10 mouse cellular contexts compared by ENCODE assay signal in the genomic region with DNA sequence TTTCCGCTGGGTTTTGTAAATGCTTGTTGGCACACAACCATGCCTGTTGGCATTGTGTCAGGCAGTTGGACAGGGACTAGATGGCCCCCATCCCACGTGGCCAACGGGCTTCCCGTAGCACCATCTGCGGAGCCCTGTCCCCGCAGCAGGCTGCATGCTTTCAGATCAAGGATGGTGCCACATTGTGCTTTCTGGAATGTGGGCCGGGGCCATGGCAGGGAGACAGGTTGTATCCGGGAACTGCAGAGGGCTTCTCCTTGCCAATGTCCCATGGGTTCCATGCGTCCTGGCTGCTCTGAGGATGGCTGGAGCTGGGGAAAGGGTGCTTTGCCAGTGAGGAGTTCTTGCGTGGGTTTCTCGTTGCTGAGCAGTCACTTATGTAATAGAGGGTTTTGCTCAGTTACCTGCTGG. TPM values are rescaled to one million over a fixed set of nuclear protein-coding genes. Genes with fewer than 3 reads are reported as not detected.
DNase-seq lines count a peak whose midpoint lies in the region; ATAC-seq lines count a peak whose summit lies in the region.
"Had no signal": no experiment of that assay in that cellular context is flagged by ENCODE, and none has a peak within 500 bp of the region (broad histone marks: within the 10 kb centered on the region; RNA-seq: fewer than 3 reads in every experiment).

No protein-coding gene starts in this region.

- H3K4me3 ChIP-seq in hindbrain, embryonic 10.5 days, result no peak overlapping the region
- H3K4me3 ChIP-seq in hindbrain, embryonic 12.5 days, result no peak overlapping the region
- H3K4me3 ChIP-seq in limb, embryonic 13.5 days, result no peak overlapping the region
- no peak overlapping the region for H3K4me3 ChIP-seq in limb, embryonic 10.5 days
- no peak overlapping the region for H3K4me3 ChIP-seq in heart, embryonic 14.5 days (ENCODE audit: control insufficient read depth in 1 of 2, insufficient read depth in 1 of 2, low read depth in 1 of 2, low read length in 2 of 2)
- H3K4me3 ChIP-seq: midbrain, embryonic 15.5 days had no signal

- DNase-seq in hindbrain, embryonic 10.5 days (ENCODE audit: low spot score), result no peak
- no peak for DNase-seq in limb, embryonic 10.5 days (ENCODE audit: low spot score)
- DNase-seq in cerebellum, adult 8-10 months, result peak; percentile 86
- DNase-seq in ovary, postnatal 14 days (ENCODE audit: low spot score), result no peak
- DNase-seq in adrenal gland, postnatal 14 days, result no peak
- DNase-seq: gastrocnemius, postnatal 10 days had no signal

- no peaks in the 10 kb centered on the region for H3K9me3 ChIP-seq in hindbrain, embryonic 10.5 days
- H3K9me3 ChIP-seq in hindbrain, embryonic 12.5 days (replicated peaks), result no peaks in the 10 kb centered on the region
- no peaks in the 10 kb centered on the region for H3K9me3 ChIP-seq in limb, embryonic 13.5 days
- H3K9me3 ChIP-seq in limb, embryonic 10.5 days (replicated peaks), result no peaks in the 10 kb centered on the region
- no peaks in the 10 kb centered on the region for H3K9me3 ChIP-seq in heart, embryonic 14.5 days (ENCODE audit: control insufficient read depth, low read length)
- H3K9me3 ChIP-seq: midbrain, embryonic 15.5 days had no signal

- no peak for ATAC-seq in hindbrain, embryonic 12.5 days (ENCODE audit: low FRiP score)
- ATAC-seq in limb, embryonic 13.5 days (ENCODE audit: low FRiP score, low read depth), result no peak
- ATAC-seq in heart, embryonic 14.5 days (ENCODE audit: insufficient number of reproducible peaks, insufficient read depth, low FRiP score, low read depth), result no peak
- ATAC-seq: midbrain, embryonic 15.5 days had no signal

- no peak overlapping the region for H3K9ac ChIP-seq in hindbrain, embryonic 12.5 days
- H3K9ac ChIP-seq in limb, embryonic 13.5 days, result peak overlapping the region; percentile 9; the same call in 1 of the 2 replicates
- H3K9ac ChIP-seq in heart, embryonic 14.5 days (ENCODE audit: low read length), result peak overlapping the region; percentile 53; the same call in 1 of the 2 replicates
- H3K9ac ChIP-seq: midbrain, embryonic 15.5 days had no signal

- no peaks in the 10 kb centered on the region for H3K27me3 ChIP-seq in hindbrain, embryonic 10.5 days (ENCODE audit: insufficient read depth, poor library complexity, severe bottlenecking)
- H3K27me3 ChIP-seq in hindbrain, embryonic 12.5 days, result no peaks in the 10 kb centered on the region
- H3K27me3 ChIP-seq in limb, embryonic 13.5 days, result no peaks in the 10 kb centered on the region
- H3K27me3 ChIP-seq in limb, embryonic 10.5 days (ENCODE audit: low read depth, poor library complexity, severe bottlenecking), result no peaks in the 10 kb centered on the region
- no peaks in the 10 kb centered on the region for H3K27me3 ChIP-seq in heart, embryonic 14.5 days (ENCODE audit: control insufficient read depth, insufficient read depth, low read length)
- H3K27me3 ChIP-seq: midbrain, embryonic 15.5 days had no signal

- no peak overlapping the region for H3K4me2 ChIP-seq in hindbrain, embryonic 12.5 days (replicated peaks)
- no peak overlapping the region for H3K4me2 ChIP-seq in limb, embryonic 13.5 days (replicated peaks)
- H3K4me2 ChIP-seq in heart, embryonic 14.5 days (ENCODE audit: low read length), result peak overlapping the region; percentile 43
- H3K4me2 ChIP-seq: midbrain, embryonic 15.5 days had no signal

- WGBS in hindbrain, embryonic 10.5 days, result 86% methylated on average over 11 of the region's 11 CpGs
- WGBS in hindbrain, embryonic 12.5 days, result 88% methylated on average over 11 of the region's 11 CpGs
- WGBS in limb, embryonic 13.5 days, result 86% methylated on average over 11 of the region's 11 CpGs
- 93% methylated on average over 11 of the region's 11 CpGs for WGBS in limb, embryonic 10.5 days
- WGBS in heart, embryonic 14.5 days, result 59% methylated on average over 11 of the region's 11 CpGs

- H3K27ac ChIP-seq in hindbrain, embryonic 10.5 days, result peak overlapping the region; percentile 59
- no peak overlapping the region for H3K27ac ChIP-seq in hindbrain, embryonic 12.5 days
- H3K27ac ChIP-seq in limb, embryonic 13.5 days, result no peak overlapping the region
- no peak overlapping the region for H3K27ac ChIP-seq in limb, embryonic 10.5 days
- H3K27ac ChIP-seq in heart, embryonic 14.5 days (replicated peaks in 1 of 2; ENCODE audit: control insufficient read depth in 1 of 2, insufficient read depth in 1 of 2, low read depth in 2 of 2, low read length in 2 of 2), result peak overlapping the region; percentile 82 to 91
- H3K27ac ChIP-seq: midbrain, embryonic 15.5 days had no signal

- no peaks in the 10 kb centered on the region for H3K36me3 ChIP-seq in hindbrain, embryonic 10.5 days
- H3K36me3 ChIP-seq in hindbrain, embryonic 12.5 days, result 0 out of 2 replicates have a peak, but pooled peaks cover 5% of the 10 kb centered on the region
- H3K36me3 ChIP-seq in limb, embryonic 13.5 days, result no peaks in the 10 kb centered on the region
- H3K36me3 ChIP-seq in limb, embryonic 10.5 days, result no peaks in the 10 kb centered on the region
- no peaks in the 10 kb centered on the region for H3K36me3 ChIP-seq in heart, embryonic 14.5 days (ENCODE audit: control insufficient read depth, insufficient read depth, low read length)
- H3K36me3 ChIP-seq: midbrain, embryonic 15.5 days had no signal

- peaks cover 97% of the 10 kb centered on the region for H3K4me1 ChIP-seq in hindbrain, embryonic 10.5 days (replicated peaks)
- peaks cover 79% of the 10 kb centered on the region for H3K4me1 ChIP-seq in hindbrain, embryonic 12.5 days
- peaks cover 61% of the 10 kb centered on the region for H3K4me1 ChIP-seq in limb, embryonic 13.5 days
- peaks cover 81% of the 10 kb centered on the region for H3K4me1 ChIP-seq in limb, embryonic 10.5 days
- H3K4me1 ChIP-seq in heart, embryonic 14.5 days (ENCODE audit: control insufficient read depth in 2 of 2, insufficient read depth in 2 of 2, low read length in 2 of 2), result peaks cover 87 to 99% of the 10 kb centered on the region in 2 experiments

RNA-seq across cellular contexts. Expression of a gene that starts 25.1 kb away (rescaled TPM):
- 16.6 and 18.0 TPM in 2 replicates for polyA plus RNA-seq in hindbrain, embryonic 10.5 days (2016; fragmentation: Nextera tagmentation; extraction: Ambion mirVana)
- 32.5 and 35.2 TPM in 2 replicates for polyA plus RNA-seq in hindbrain, embryonic 12.5 days (2016; fragmentation: Nextera tagmentation; extraction: Ambion mirVana)
- polyA plus RNA-seq in limb, embryonic 13.5 days (2015; fragmentation: Nextera tagmentation; extraction: Ambion mirVana), result 15.0 and 15.3 TPM in 2 replicates
- polyA plus RNA-seq in limb, embryonic 10.5 days (2016; fragmentation: Nextera tagmentation; extraction: Ambion mirVana), result 13.0 and 14.1 TPM in 2 replicates
- polyA plus RNA-seq in heart, embryonic 14.5 days (2014; fragmentation: Nextera tagmentation; extraction: Ambion mirVana), result 9.7 and 10.9 TPM in 2 replicates
- total RNA-seq in adrenal gland, postnatal 14 days (2021), result 16.1 and 17.5 TPM in 2 replicates

RNA-seq across cellular contexts. Expression of a gene that starts 49.0 kb away (rescaled TPM):
- 3.4 and 3.6 TPM in 2 replicates for polyA plus RNA-seq in hindbrain, embryonic 10.5 days (2016; fragmentation: Nextera tagmentation; extraction: Ambion mirVana)
- polyA plus RNA-seq in hindbrain, embryonic 12.5 days (2016; fragmentation: Nextera tagmentation; extraction: Ambion mirVana), result 3.4 and 4.3 TPM in 2 replicates
- polyA plus RNA-seq in limb, embryonic 13.5 days (2015; fragmentation: Nextera tagmentation; extraction: Ambion mirVana), result 2.0 TPM in 2 replicates
- polyA plus RNA-seq in limb, embryonic 10.5 days (2016; fragmentation: Nextera tagmentation; extraction: Ambion mirVana), result 0.67 and 0.86 TPM in 2 replicates
- 2.8 and 3.1 TPM in 2 replicates for polyA plus RNA-seq in heart, embryonic 14.5 days (2014; fragmentation: Nextera tagmentation; extraction: Ambion mirVana)
- 4.5 and 4.6 TPM in 2 replicates for total RNA-seq in adrenal gland, postnatal 14 days (2021)

Comparison
In these comparisons a context has a peak if more than half of its experiments do, and no peak if none do; other contexts are left out.
1. H3K27ac ChIP-seq: peak in hindbrain, embryonic 10.5 days (single experiment) and heart, embryonic 14.5 days (2 of 2); none in hindbrain, embryonic 12.5 days (single experiment), limb, embryonic 13.5 days (single experiment) and limb, embryonic 10.5 days (single experiment).